Mouse (Mus musculus): Measurements from ENCODE around the gene Akt2.

Gene Akt2

DNA sequence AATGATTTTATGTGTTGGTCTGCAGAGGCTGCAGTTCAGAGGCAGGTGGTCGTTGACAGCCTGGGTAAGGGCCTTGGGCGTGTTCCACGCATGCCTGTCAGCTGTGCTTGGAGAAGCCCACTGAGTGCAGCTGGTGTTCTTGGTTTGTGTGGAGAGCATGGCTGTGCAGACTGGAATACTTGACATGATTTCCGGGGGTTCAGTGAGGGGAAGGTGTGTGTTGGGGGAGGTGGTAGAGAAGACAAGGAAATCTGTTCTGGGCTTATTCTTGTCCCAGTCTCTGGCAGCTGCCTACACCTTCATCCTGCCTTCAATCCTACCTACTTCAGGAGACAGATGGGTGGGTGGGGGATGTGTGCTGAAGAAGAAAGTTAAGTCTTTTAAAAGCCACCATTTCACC lies 10.3 kb downstream of the Akt2 start:
- TF ChIP-seq GATA4 (IDR thresholded peaks at IDR 0.05; ENCODE audit: insufficient replicate concordance, low read length) = no peak

DNA sequence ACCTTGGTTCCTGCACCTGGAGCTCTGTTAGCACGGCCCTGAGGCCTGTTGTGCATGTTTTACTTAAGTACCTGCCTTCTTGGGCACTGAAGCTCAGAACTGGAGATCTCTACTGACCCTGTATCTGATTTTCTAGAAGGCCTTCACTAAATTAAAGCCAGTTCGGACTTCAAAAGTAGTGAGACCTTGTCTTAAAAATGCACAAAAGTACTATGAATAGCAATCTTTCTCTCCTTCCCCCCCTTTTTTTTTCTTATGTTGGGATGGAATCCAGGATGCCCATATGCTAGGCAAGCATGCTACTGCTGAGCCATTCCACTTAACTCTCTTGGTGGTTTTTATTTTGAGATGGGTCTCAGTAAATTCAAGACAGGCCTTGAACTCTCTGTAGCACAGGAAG lies 10.8 kb downstream of the Akt2 start:
- TF ChIP-seq GATA4 (IDR thresholded peaks at IDR 0.05; ENCODE audit: insufficient replicate concordance, low read length) = no peak

DNA sequence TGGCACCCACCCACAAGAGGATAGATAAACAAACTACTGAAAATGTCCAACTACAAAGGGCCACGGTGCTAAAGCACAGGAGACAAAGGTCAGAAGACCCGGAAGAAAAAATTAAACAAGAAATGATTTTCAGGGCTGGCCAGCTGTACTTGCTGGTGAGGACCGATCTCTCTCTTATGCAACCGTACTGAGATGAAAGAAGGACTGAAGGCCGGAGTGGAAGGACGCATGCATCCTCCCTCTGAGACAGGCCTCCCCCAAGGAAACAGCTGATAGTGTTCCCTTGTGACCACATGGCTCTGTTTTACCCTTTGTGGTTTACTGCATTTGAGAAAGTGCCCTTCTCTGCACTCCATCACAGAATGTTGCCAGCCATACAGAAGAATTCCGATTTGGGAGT lies 11.5 kb downstream of the Akt2 start:
- TF ChIP-seq GATA4 (IDR thresholded peaks at IDR 0.05; ENCODE audit: insufficient replicate concordance, low read length) = no peak

DNA sequence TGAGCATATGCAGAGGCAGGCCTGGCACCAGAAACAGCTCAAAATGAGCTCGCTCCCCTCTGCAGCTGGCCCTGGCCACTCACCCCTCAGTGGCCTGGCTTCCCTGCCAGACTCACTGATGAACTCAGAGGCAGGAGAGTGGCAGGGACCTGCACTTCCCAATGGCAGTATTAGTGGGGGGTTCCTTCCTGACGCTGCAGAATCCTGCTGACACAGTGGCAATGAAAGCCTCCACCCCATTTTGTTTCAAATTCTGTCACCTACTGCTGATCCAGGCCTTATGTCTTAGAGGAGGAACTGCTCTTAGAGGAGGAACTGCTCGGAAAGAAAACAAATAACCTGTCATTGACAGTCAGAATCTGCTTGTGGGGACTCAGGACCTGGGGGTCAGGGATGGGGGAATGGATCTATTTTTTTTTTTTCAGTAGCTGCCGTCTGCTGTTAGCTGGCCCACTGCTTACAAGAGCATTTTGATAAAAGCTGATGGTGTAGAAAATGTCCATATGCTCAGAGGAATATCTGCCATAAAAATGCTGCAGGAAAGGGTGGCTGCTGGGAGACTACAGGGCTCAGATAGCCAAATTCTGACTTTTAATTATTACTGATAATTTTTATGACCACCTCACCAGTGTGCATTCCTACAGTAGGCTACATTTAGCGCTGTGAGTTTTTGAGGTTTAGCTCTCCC lies 13.5 kb downstream of the Akt2 start:
- no peak for TF ChIP-seq GATA4 (IDR thresholded peaks at IDR 0.05; ENCODE audit: insufficient replicate concordance, low read length)

DNA sequence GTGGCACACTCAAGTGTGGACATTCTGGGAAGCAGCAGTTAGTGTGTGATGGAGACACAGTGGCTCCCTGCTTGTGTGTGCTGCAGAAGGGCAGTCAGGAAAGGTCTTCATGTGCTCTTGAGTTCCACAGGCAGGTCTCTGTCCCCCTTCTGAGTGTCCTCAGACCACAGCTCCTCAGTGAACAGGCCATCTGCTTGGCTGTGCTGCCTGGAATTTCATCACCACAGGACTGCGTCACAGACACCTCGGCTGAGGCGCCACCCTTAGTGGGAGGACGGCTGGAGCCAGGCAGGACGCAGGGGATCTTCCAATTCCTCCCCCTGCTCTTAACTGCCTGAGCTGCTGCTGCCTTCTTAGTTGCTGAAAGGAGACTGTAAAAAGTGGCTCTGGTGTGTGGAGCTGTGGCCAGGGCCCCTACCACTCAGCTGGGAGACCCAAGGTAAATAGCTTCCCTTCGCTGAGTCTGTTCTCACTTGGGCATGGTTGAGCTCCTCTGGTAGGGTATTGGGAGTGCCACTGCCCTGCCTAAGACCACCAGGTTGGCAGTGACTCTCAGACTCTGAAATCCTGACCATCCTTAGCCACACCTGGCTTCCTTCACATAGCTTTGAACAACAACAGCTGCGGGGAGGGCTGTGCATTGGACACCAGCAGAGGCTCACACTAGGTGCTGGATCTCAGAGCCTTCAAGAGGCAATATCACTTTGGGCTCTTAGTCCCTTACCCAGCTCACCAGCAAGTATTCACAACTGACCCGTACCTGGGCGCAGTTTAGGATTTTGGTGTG lies 14.3 kb downstream of the Akt2 start:
- no peak for TF ChIP-seq GATA4 (IDR thresholded peaks at IDR 0.05; ENCODE audit: insufficient replicate concordance, low read length)

DNA sequence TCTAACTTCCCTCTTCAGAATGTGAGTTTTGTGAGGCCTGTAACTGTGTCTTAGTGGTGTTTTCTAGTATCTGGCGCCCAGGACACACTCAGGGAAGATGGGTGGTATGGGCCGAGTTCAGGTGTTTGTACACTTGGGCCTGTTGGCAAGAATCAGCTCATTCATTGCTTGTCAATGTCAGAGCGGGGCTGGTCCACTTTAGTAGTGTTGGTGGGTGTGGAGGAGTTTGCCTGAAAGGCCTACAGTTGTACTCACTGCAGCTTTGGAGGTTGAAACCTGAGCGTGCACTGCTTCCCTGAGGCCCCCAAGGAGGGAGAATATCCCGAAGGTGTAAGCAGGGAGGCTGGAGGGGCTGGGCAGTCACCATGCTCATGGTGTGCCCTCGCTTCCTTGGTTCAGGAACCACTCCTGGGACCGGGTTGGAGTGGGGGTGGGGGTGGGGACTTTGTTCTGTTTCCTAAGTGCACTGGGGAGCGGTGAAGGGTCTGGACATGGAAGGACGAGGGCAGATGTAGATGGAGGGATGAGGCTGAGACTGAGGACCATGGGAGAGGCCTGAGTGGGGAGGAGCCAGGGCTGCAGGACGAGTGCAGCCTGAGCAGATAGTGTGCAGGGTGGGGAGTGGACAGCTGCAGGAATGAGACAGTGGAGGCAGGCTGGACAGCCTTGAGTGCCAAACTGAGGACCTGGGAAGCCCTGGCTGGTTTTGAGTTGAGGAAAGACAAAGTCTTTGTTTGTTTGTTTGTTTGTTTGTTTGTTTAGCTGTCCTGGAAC lies 15.3 kb downstream of the Akt2 start:
- TF ChIP-seq GATA4 (IDR thresholded peaks at IDR 0.05; ENCODE audit: insufficient replicate concordance, low read length) = no peak

DNA sequence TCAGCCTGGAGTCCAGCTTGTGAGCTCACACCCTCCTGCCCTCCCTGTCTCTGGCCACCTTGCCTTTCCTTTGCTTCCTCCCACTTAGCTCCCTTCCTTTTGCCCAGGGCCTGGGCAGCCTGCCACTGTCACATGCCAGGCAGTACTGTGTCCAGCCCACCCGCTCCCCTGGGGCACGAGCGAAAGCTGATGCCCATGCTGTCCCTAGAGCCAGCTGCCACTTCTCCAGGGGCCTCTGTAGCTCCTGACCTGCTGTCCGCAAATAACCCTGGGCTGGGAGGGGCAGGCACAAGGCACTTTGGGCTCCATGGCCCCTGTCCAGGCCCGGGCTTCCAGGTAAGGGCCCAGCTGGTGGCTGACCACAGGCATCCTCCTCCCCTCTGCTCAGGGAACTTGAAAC lies 16.2 kb downstream of the Akt2 start:
- TF ChIP-seq GATA4 (IDR thresholded peaks at IDR 0.05; ENCODE audit: insufficient replicate concordance, low read length) = no peak

DNA sequence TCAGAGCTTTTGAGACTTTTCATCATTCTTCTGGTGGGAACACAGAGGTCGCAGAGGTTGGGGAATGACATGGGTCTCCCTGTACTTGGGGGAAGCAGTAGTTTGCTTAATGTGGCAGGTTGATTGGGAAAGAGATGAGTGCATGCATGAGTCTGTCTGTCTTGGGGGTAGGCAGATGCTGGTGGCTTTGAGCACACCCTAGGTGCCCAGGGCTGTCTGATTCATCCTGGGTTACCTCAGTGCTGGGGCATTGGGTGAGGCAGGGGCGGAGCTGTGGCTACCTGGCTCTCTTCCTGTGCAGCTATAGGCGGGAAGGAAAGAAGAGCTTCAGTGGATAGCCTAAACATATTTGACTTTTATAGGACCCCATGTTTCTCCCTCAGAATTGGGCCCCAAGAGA lies 16.8 kb downstream of the Akt2 start:
- no peak for TF ChIP-seq GATA4 (IDR thresholded peaks at IDR 0.05; ENCODE audit: insufficient replicate concordance, low read length)

DNA sequence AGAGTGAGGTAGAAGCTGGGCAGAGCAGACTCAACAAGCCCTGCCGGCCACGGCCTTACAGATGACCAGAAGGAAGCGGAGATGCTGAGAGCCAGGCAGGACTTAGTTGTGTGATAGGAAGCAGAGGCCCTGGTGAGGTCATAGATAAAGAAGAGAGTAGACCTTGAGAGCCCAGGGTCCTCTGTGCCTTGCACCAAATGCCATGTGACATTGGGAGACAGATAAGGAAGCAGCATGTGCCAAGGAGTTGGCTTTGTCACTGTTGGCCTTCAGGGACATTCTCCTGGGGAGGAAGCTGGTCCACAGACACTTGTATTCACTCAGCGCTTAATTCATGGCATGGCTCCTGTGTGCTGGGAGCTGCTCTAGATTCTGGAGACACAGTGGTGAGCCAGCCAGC lies 17.9 kb downstream of the Akt2 start:
- TF ChIP-seq GATA4 (IDR thresholded peaks at IDR 0.05; ENCODE audit: insufficient replicate concordance, low read length) = peak; percentile 66; the same call in 1 of the 2 replicates

DNA sequence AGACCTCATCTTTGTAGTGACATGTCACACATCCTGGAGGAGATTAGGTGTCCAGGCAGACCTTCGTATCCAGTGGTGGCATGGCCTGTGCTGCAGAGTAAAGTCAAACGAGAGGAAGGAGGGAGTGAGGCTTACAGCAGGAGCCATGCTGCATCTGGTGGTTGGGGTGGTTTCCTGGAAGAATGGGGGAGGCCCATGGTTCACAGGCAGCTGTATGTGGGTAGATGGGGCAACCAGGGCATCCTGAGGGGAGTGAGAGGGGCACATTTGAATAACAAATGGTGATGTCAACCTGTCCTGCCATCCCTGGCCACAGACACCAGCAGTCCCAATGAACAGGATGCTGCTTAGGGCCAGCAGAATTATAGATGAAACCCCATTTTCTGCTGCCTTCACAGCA lies 18.3 kb downstream of the Akt2 start:
- no peak for TF ChIP-seq GATA4 (IDR thresholded peaks at IDR 0.05; ENCODE audit: insufficient replicate concordance, low read length)

DNA sequence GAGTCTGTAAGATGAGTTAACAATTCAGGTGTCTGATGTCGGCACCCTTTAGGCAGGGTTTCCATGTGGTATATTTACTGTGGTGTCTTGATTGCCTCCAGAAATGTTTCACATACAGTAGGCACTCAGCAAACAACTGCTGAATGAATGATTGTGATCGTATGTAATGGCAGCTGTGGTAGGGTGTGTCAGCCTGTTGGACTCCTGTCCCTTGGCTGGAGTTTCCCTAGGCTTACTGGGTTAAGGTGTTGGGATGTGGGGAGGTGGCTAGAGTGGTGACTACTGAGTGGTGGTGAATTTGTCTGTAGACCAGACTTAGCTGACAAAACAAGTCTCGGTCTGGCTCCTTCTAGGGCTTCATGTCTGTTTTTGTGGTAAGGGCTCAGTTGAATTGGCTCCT lies 19.0 kb downstream of the Akt2 start:
- TF ChIP-seq GATA4 (IDR thresholded peaks at IDR 0.05; ENCODE audit: insufficient replicate concordance, low read length) = no peak

DNA sequence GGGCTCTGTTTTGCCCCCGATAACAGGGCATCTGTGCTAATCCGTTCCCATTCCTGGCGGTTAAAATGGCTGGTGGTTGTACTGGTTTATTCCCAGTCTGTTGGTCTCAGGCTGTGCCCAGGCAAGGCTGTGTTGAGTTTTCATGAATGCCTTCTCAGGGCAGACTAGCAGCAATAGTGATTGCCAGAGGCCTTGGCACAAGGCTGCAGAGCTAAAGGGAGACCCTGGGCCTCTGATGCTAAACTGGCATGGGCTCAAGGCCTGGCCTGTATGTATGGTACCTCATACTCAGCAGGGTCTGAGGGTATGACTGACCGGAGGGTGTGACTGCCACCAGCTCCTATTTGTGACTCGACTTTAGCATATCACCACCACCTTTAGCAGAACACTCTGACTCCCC lies 19.5 kb downstream of the Akt2 start:
- no peak for TF ChIP-seq GATA4 (IDR thresholded peaks at IDR 0.05; ENCODE audit: insufficient replicate concordance, low read length)

DNA sequence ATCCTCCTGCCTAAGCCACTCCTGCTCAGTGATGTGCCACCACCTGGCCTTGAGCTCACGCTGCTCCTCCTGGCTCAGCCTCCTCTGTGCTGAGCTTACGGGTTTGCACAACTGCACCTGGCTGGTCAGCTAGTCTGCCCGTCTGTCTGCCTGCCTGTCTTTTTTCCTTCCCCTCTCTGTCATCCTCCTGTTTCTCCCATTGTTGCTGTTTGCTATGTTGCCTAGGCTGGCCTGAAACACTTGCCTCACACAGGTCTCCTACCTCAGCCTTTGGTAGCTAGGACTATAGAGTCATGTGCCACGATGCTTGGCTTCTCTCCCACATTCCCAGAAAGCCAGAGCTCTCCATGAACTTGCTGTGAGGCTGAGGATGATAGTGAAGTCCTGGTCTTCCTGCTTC lies 21.6 kb downstream of the Akt2 start:
- TF ChIP-seq GATA4 (IDR thresholded peaks at IDR 0.05; ENCODE audit: insufficient replicate concordance, low read length) = no peak

DNA sequence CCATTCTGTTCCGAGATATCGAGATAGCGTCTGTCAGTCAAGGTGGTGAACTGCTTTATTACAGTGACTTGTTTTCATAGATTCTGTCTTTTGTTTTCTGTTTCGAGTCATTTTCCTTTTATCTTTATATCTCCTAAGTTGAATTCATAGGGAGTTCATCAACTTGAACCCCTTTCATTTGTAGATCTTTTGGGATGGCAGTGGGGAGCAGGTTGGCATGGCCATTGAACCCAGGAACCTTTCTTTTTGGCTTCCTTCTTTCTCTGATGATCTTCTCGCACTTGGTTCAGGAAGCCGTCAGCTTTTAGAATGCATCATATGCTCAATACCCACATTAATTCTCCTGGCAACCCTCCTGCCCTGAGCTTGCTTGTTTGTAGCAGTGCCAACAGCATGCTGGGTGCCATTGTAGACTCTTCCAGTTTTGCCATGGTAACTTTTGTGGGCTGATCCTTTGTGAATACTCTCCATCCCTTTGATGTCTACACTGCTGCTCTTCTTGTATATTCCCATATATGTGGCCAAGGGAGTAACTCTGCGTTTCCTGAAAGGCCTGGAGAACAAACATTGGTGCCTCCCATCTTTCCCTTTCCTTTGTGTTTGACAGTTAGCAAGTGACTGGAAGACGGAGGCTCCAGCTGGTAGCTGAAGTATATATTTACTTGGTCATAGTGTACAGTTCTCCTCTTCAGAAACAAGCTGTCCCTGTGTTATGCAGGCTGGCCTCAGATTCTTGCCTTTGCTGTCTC lies 22.6 kb downstream of the Akt2 start:
- no peak for TF ChIP-seq GATA4 (IDR thresholded peaks at IDR 0.05; ENCODE audit: insufficient replicate concordance, low read length)

DNA sequence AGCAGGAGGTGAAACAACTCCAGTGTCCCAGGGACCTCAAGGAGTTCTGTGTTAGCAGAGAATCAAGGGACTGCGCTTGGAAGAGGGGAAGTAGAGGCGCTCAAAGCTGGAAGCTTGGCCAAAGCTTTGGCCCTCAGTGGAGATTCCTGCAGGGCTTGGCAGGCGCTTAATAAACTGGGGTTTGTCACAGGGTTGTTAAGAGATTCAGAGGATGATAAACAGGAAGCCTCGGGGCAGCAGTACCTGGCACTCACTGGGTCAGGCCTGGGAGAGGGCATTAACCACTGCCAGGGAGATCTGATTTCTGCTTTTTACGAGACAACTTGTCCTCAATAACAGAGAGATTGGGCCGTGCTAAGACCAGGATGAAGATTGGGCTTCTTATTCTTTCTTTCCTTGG lies 29.7 kb downstream of the Akt2 start:
- no peak for TF ChIP-seq GATA4 (IDR thresholded peaks at IDR 0.05; ENCODE audit: insufficient replicate concordance, low read length)

Measured in liver, adult (tissue).